Mouse (Mus musculus): ENCODE results near the gene Mapk8ip1. TPM values are rescaled to one million over a fixed set of nuclear protein-coding genes. Genes with fewer than 3 reads are reported as not detected.
A peak's percentile ranks its signal among the peaks of the same experiment; 100 is the strongest.

The Mapk8ip1 gene
- polyA plus RNA-seq, 1 experiment from 2014 or later: 28.2 TPM

GRCm38 (mm10) chr2:92442419-92443001 is 41.4 kb upstream of the Mapk8ip1 start:
- Histone ChIP-seq H3K4me2 (ENCODE audit: low read length) (no peak overlapping the region), H3K9ac (ENCODE audit: low read depth, low read length) (no peak overlapping the region), H3K27ac (no peak overlapping the region), H3K36me3 (ENCODE audit: insufficient read depth, low read length) (no peaks in the 10 kb centered on the region), H3K9me3 (replicated peaks; ENCODE audit: low read length) (no peaks in the 10 kb centered on the region), H3K4me1 (replicated peaks; ENCODE audit: insufficient read depth, low read length) (no peaks in the 10 kb centered on the region), H3K27me3 (ENCODE audit: insufficient read depth, low read length) (no peaks in the 10 kb centered on the region), H3K4me3 (replicated peaks; ENCODE audit: low read depth, low read length) (no peak overlapping the region)
- no peak for DNase-seq (ENCODE audit: low spot score)
- no peak for TF ChIP-seq CTCF (IDR thresholded peaks at IDR 0.05; ENCODE audit: low read depth)
- WGBS: 71% methylated on average over 12 of the region's 12 CpGs
- ATAC-seq (replicated peaks; ENCODE audit: low FRiP score, low read depth): no peak

DNA sequence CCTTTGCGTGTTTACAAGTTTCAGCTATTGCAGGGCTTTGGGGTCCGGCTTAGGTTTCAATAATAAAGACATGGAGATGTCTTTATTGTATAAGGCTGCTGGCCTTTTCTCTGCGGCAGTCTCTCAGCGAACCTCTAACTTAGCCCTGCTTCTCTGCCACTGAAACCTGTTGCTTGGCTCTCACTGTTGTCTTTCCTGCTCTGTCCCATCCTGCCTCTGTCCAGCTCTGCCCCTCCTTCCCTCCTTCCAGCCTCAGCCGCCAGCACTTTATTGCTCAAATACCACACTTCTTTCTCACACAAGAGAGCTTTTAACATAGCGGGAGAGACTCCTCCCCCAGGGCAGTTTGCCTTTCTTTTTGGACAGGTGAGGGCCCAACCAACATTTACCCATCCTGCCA is 39.4 kb upstream of the Mapk8ip1 start:
- H3K4me2 ChIP-seq (ENCODE audit: low read length): no peak overlapping the region

GRCm38 (mm10) chr2:92438567-92438966 is 37.5 kb upstream of the Mapk8ip1 start:
- no peak overlapping the region for H3K27ac ChIP-seq
- WGBS: 63% methylated on average over 3 of the region's 3 CpGs
- H3K36me3 ChIP-seq (ENCODE audit: insufficient read depth, low read length): no peaks in the 10 kb centered on the region
- no peaks in the 10 kb centered on the region for H3K9me3 ChIP-seq (replicated peaks; ENCODE audit: low read length)
- H3K27me3 ChIP-seq (ENCODE audit: insufficient read depth, low read length): no peaks in the 10 kb centered on the region
- H3K9ac ChIP-seq (ENCODE audit: low read depth, low read length): no peak overlapping the region
- no peak overlapping the region for H3K4me3 ChIP-seq (replicated peaks; ENCODE audit: low read depth, low read length)
- ATAC-seq (replicated peaks; ENCODE audit: low FRiP score, low read depth) (no peak), DNase-seq (ENCODE audit: low spot score) (no peak)
- no peak for TF ChIP-seq CTCF (IDR thresholded peaks at IDR 0.05; ENCODE audit: low read depth)
- H3K4me1 ChIP-seq (replicated peaks; ENCODE audit: insufficient read depth, low read length): no peaks in the 10 kb centered on the region
- no peak overlapping the region for H3K4me2 ChIP-seq (ENCODE audit: low read length)

More for the DNA sequence above, 39.4 kb upstream of the Mapk8ip1 start:
- ATAC-seq (replicated peaks; ENCODE audit: low FRiP score, low read depth) (no peak), DNase-seq (ENCODE audit: low spot score) (no peak)
- Histone ChIP-seq H3K4me3 (replicated peaks; ENCODE audit: low read depth, low read length) (no peak overlapping the region), H3K27ac (no peak overlapping the region), H3K27me3 (ENCODE audit: insufficient read depth, low read length) (no peaks in the 10 kb centered on the region), H3K9ac (ENCODE audit: low read depth, low read length) (no peak overlapping the region), H3K36me3 (ENCODE audit: insufficient read depth, low read length) (no peaks in the 10 kb centered on the region), H3K4me1 (replicated peaks; ENCODE audit: insufficient read depth, low read length) (no peaks in the 10 kb centered on the region), H3K9me3 (replicated peaks; ENCODE audit: low read length) (no peaks in the 10 kb centered on the region)
- 44% methylated on average over 6 of the region's 6 CpGs for WGBS
- no peak for TF ChIP-seq CTCF (IDR thresholded peaks at IDR 0.05; ENCODE audit: low read depth)

- ATAC-seq (replicated peaks; ENCODE audit: low FRiP score, low read depth) (no peak), DNase-seq (ENCODE audit: low spot score) (peak; percentile 93)
- Histone ChIP-seq H3K4me2 (ENCODE audit: low read length) (peak overlapping the region; percentile 37; the same call in 1 of the 2 replicates), H3K36me3 (ENCODE audit: insufficient read depth, low read length) (no peaks in the 10 kb centered on the region), H3K9me3 (replicated peaks; ENCODE audit: low read length) (no peaks in the 10 kb centered on the region), H3K27ac (no peak overlapping the region), H3K27me3 (ENCODE audit: insufficient read depth, low read length) (no peaks in the 10 kb centered on the region), H3K4me1 (replicated peaks; ENCODE audit: insufficient read depth, low read length) (peaks cover 5% of the 10 kb centered on the region; the same call in 1 of the 2 replicates), H3K4me3 (replicated peaks; ENCODE audit: low read depth, low read length) (no peak overlapping the region), H3K9ac (ENCODE audit: low read depth, low read length) (no peak overlapping the region)
- 3% methylated on average over 5 of the region's 5 CpGs for WGBS
- TF ChIP-seq CTCF (IDR thresholded peaks at IDR 0.05; ENCODE audit: low read depth): peak; percentile 95
Observed at GRCm38 (mm10) chr2:92437875-92438274, 36.8 kb upstream of the Mapk8ip1 start.

GRCm38 (mm10) chr2:92437366-92437765 is 36.3 kb upstream of the Mapk8ip1 start:
- DNase-seq (ENCODE audit: low spot score): no peak
- H3K4me1 ChIP-seq (replicated peaks; ENCODE audit: insufficient read depth, low read length): peaks cover 10% of the 10 kb centered on the region
- H3K9me3 ChIP-seq (replicated peaks; ENCODE audit: low read length): no peaks in the 10 kb centered on the region
- 80% methylated on average over 4 of the region's 4 CpGs for WGBS
- H3K27me3 ChIP-seq (ENCODE audit: insufficient read depth, low read length): no peaks in the 10 kb centered on the region
- no peak overlapping the region for H3K9ac ChIP-seq (ENCODE audit: low read depth, low read length)
- no peak overlapping the region for H3K4me3 ChIP-seq (replicated peaks; ENCODE audit: low read depth, low read length)
- ATAC-seq (replicated peaks; ENCODE audit: low FRiP score, low read depth): no peak
- no peak for TF ChIP-seq CTCF (IDR thresholded peaks at IDR 0.05; ENCODE audit: low read depth)
- H3K27ac ChIP-seq: no peak overlapping the region
- no peaks in the 10 kb centered on the region for H3K36me3 ChIP-seq (ENCODE audit: insufficient read depth, low read length)
- H3K4me2 ChIP-seq (ENCODE audit: low read length): no peak overlapping the region

GRCm38 (mm10) chr2:92435023-92435422 is 34.0 kb upstream of the Mapk8ip1 start:
- ATAC-seq (replicated peaks; ENCODE audit: low FRiP score, low read depth) (no peak), DNase-seq (ENCODE audit: low spot score) (no peak)
- Histone ChIP-seq H3K27ac (no peak overlapping the region), H3K9me3 (replicated peaks; ENCODE audit: low read length) (no peaks in the 10 kb centered on the region), H3K4me2 (ENCODE audit: low read length) (no peak overlapping the region), H3K4me1 (replicated peaks; ENCODE audit: insufficient read depth, low read length) (peaks cover 29% of the 10 kb centered on the region), H3K36me3 (ENCODE audit: insufficient read depth, low read length) (no peaks in the 10 kb centered on the region), H3K27me3 (ENCODE audit: insufficient read depth, low read length) (no peaks in the 10 kb centered on the region), H3K9ac (ENCODE audit: low read depth, low read length) (no peak overlapping the region), H3K4me3 (replicated peaks; ENCODE audit: low read depth, low read length) (no peak overlapping the region)
- TF ChIP-seq CTCF (IDR thresholded peaks at IDR 0.05; ENCODE audit: low read depth): no peak
- 40% methylated on average over 6 of the region's 6 CpGs for WGBS

DNA sequence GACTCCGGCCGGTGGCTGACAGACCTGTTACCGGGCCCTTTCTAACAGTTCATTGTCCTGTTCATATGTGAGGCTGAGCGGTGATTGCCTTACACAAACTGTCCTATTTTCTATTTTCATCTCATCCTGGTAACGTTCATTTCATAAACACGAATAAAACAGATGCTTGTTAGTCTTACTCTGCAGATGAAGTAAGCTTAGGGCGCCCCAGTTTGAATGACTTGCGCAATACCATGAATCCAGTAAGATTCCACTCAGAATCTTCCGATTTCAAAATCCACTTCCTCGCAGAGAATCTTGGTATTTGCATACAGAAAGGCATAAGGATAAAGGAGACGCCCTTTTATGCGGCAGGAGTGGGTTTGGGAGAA is 33.3 kb upstream of the Mapk8ip1 start:
- H3K4me3 ChIP-seq (replicated peaks; ENCODE audit: low read depth, low read length): peak overlapping the region; percentile 84
- no peaks in the 10 kb centered on the region for H3K9me3 ChIP-seq (replicated peaks; ENCODE audit: low read length)
- DNase-seq (ENCODE audit: low spot score) (no peak), ATAC-seq (replicated peaks; ENCODE audit: low FRiP score, low read depth) (no peak)
- no peak for TF ChIP-seq CTCF (IDR thresholded peaks at IDR 0.05; ENCODE audit: low read depth)
- 6% methylated on average over 12 of the region's 12 CpGs for WGBS
- H3K4me2 ChIP-seq (ENCODE audit: low read length): peak overlapping the region; percentile 83
- H3K27ac ChIP-seq: no peak overlapping the region
- peak overlapping the region; percentile 38; the same call in 1 of the 2 replicates for H3K9ac ChIP-seq (ENCODE audit: low read depth, low read length)
- H3K4me1 ChIP-seq (replicated peaks; ENCODE audit: insufficient read depth, low read length): peaks cover 29% of the 10 kb centered on the region
- no peaks in the 10 kb centered on the region for H3K27me3 ChIP-seq (ENCODE audit: insufficient read depth, low read length)
- H3K36me3 ChIP-seq (ENCODE audit: insufficient read depth, low read length): no peaks in the 10 kb centered on the region

Data from kidney, postnatal 0 days (tissue).